Mouse (Mus musculus): ENCODE measurements around the gene 4921539E11Rik. TPM values are rescaled to one million over a fixed set of nuclear protein-coding genes. Genes with fewer than 3 reads are reported as not detected.

The 4921539E11Rik gene
- not detected in 2 replicates for polyA plus RNA-seq (2012; rRNA removed)

DNA sequence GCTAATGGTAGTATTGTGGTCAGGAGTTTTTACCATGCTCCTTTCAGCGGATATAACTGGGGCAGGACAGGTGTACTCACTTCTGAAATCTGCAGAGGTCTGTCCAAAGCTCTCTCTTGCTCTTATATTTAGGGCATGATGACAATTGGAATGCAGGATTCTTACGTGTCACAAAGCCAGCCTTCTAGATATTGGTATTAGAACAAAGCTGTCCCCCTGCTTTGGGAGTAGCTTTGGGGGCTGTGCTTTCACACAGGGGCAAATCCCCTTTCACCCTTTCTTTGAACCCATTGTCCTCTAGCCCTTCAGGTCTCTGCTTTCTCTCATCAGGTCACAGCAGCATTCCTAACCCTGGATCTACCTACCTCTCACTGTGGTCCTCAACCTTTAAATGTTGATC, at the start of gene 4921539E11Rik:
4921539E11Rik (minus strand) TSS at position 101 of the 400 bp plus-strand sequence.
- WGBS, result 75% methylated on average over 2 of the region's 2 CpGs
- H3K27me3 ChIP-seq (replicated peaks; ENCODE audit: control insufficient read depth, insufficient read depth, low read length), result no peaks in the 10 kb centered on the region
- no peaks in the 10 kb centered on the region for H3K36me3 ChIP-seq (ENCODE audit: control insufficient read depth, insufficient read depth, low read length)
- H3K4me1 ChIP-seq (ENCODE audit: control insufficient read depth, insufficient read depth, low read length), result no peaks in the 10 kb centered on the region
- no peak within 1 kb of the TSS for H3K27ac ChIP-seq (ENCODE audit: insufficient read depth, low read depth, low read length)
- no peak for DNase-seq
- TF ChIP-seq POLR2A (IDR thresholded peaks at IDR 0.05; ENCODE audit: low read depth, low read length) (no peak), CTCF (conservative IDR thresholded peaks at IDR 0.05; ENCODE audit: insufficient read depth, insufficient read length, low read depth, low read length) (no peak)
- no peak within 1 kb of the TSS for H3K4me3 ChIP-seq (ENCODE audit: insufficient read depth, low read depth, low read length)

DNA sequence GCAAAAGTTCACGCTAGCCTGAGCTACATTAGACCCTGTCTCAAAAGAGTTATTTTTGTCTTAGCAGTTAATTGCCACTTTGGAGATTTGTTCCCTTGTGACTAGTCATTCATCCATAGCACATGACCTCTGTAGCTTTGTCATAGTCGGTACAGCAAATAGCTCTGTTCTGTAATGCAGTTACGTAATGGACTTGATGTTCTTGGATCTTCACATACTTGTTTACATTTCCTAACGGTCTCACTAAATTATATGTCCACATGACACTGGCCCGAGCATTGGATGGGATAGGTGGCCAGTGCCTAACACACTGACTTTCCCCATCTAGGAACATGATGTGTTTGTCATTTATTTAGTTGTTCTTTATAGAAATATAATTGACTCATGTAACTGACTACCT, 44.5 kb upstream of the 4921539E11Rik start:
- DNase-seq, result no peak

DNA sequence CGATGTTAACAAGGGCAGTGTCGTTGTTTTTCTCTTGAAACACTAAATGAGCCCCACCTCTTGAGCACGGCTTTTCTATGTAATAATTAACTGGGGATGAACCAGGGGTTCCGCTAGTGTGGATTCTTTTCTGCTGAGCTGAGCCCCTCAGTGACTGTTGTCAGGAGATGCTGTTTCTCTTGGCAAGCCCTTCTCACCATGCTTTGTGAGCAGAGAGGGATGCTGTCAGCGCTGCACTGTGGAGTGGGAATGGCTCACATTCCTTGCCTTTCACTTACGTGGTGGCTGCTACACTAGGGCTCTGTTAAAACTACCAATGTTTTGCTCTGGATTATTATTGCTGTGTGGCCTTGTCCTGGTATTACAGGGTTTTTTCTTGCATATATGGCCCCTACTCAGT, 38.7 kb upstream of the 4921539E11Rik start:
- Histone ChIP-seq H3K27me3 (replicated peaks; ENCODE audit: control insufficient read depth, insufficient read depth, low read length) (no peaks in the 10 kb centered on the region), H3K27ac (ENCODE audit: insufficient read depth, low read depth, low read length) (no peak overlapping the region), H3K4me3 (ENCODE audit: insufficient read depth, low read depth, low read length) (no peak overlapping the region), H3K36me3 (ENCODE audit: control insufficient read depth, insufficient read depth, low read length) (peaks cover 2% of the 10 kb centered on the region; the same call in 1 of the 2 replicates), H3K4me1 (ENCODE audit: control insufficient read depth, insufficient read depth, low read length) (no peaks in the 10 kb centered on the region)
- TF ChIP-seq CTCF (conservative IDR thresholded peaks at IDR 0.05; ENCODE audit: insufficient read depth, insufficient read length, low read depth, low read length) (no peak), POLR2A (IDR thresholded peaks at IDR 0.05; ENCODE audit: low read depth, low read length) (no peak)
- WGBS, result 34% methylated on average over 6 of the region's 6 CpGs
- DNase-seq, result peak; percentile 37

More for the DNA sequence above, 44.5 kb upstream of the 4921539E11Rik start:
- no peak overlapping the region for H3K4me3 ChIP-seq (ENCODE audit: insufficient read depth, low read depth, low read length)
- H3K36me3 ChIP-seq (ENCODE audit: control insufficient read depth, insufficient read depth, low read length), result peaks cover 2% of the 10 kb centered on the region; the same call in 1 of the 2 replicates
- 63% methylated on average over 5 of the region's 5 CpGs for WGBS
- no peaks in the 10 kb centered on the region for H3K4me1 ChIP-seq (ENCODE audit: control insufficient read depth, insufficient read depth, low read length)
- no peaks in the 10 kb centered on the region for H3K27me3 ChIP-seq (replicated peaks; ENCODE audit: control insufficient read depth, insufficient read depth, low read length)
- TF ChIP-seq CTCF (conservative IDR thresholded peaks at IDR 0.05; ENCODE audit: insufficient read depth, insufficient read length, low read depth, low read length) (no peak), POLR2A (IDR thresholded peaks at IDR 0.05; ENCODE audit: low read depth, low read length) (no peak)
- H3K27ac ChIP-seq (ENCODE audit: insufficient read depth, low read depth, low read length), result no peak overlapping the region

DNA sequence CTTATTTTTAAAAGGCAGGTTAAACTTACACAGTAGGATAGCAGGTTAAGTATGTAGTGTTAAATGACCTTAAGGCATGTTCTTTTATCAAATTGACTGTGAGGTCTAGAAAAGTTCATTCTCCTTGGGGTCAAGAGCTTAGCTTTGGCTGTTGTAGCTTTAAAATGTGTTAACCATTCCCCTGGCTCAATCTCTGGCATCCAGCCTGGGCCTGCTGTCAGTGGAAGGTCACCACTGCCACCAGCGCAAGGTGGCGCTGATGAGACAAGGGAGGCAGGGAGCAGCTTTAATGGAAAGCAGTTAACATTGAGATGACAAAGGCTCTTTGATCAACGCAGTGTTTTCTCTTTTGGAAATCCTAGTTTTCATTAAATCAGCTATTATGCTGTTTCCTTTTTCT, 36.3 kb upstream of the 4921539E11Rik start:
- Histone ChIP-seq H3K4me1 (ENCODE audit: control insufficient read depth, insufficient read depth, low read length) (no peaks in the 10 kb centered on the region), H3K27me3 (replicated peaks; ENCODE audit: control insufficient read depth, insufficient read depth, low read length) (no peaks in the 10 kb centered on the region), H3K4me3 (ENCODE audit: insufficient read depth, low read depth, low read length) (no peak overlapping the region), H3K27ac (ENCODE audit: insufficient read depth, low read depth, low read length) (no peak overlapping the region), H3K36me3 (ENCODE audit: control insufficient read depth, insufficient read depth, low read length) (peaks cover 3% of the 10 kb centered on the region)
- TF ChIP-seq POLR2A (IDR thresholded peaks at IDR 0.05; ENCODE audit: low read depth, low read length) (no peak), CTCF (conservative IDR thresholded peaks at IDR 0.05; ENCODE audit: insufficient read depth, insufficient read length, low read depth, low read length) (peak; percentile 93)
- DNase-seq, result peak; percentile 85
- WGBS, result 58% methylated on average over 3 of the region's 3 CpGs

DNA sequence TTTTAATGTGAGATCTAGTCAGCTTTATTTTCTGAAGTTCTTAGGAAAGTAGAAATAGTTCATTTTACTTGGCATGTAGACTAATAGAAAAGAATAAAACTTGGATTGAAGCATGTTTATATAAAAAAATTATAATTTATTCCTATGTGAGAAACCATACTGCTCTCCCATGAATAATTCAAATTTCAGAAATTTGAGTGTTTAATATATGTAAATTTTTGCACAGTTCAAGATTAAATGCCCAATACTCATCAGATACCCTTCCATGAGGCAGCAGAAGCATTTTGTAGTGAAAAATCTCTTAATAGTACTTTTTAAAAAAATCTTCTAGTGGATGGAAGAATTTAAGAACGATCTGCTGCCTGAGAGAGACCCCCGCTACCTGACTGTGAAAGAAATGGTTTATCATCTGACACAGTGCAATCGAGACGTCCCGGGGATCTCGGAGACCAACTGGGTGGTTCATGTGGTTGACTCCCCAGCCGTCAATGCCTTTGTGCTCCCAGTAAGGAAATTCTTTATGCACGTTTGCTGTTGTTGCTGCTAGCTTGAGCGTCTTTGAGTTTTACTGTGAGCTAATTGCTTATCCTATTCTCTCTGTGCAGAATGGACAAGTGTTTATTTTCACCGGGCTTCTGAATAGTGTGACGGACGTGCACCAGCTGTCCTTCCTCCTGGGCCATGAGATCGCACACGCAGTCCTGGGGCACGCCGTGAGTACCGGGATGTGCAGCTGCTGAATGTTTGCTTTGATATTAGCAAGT, 34.2 kb upstream of the 4921539E11Rik start:
- 71% methylated on average over 17 of the region's 17 CpGs for WGBS
- DNase-seq, result no peak
- no peak overlapping the region for H3K4me3 ChIP-seq (ENCODE audit: insufficient read depth, low read depth, low read length)
- H3K4me1 ChIP-seq (ENCODE audit: control insufficient read depth, insufficient read depth, low read length), result no peaks in the 10 kb centered on the region
- TF ChIP-seq POLR2A (IDR thresholded peaks at IDR 0.05; ENCODE audit: low read depth, low read length), result no peak
- no peak for TF ChIP-seq CTCF (conservative IDR thresholded peaks at IDR 0.05; ENCODE audit: insufficient read depth, insufficient read length, low read depth, low read length)
- peaks cover 2% of the 10 kb centered on the region; the same call in 1 of the 2 replicates for H3K36me3 ChIP-seq (ENCODE audit: control insufficient read depth, insufficient read depth, low read length)
- H3K27ac ChIP-seq (ENCODE audit: insufficient read depth, low read depth, low read length), result no peak overlapping the region
- no peaks in the 10 kb centered on the region for H3K27me3 ChIP-seq (replicated peaks; ENCODE audit: control insufficient read depth, insufficient read depth, low read length)

DNA sequence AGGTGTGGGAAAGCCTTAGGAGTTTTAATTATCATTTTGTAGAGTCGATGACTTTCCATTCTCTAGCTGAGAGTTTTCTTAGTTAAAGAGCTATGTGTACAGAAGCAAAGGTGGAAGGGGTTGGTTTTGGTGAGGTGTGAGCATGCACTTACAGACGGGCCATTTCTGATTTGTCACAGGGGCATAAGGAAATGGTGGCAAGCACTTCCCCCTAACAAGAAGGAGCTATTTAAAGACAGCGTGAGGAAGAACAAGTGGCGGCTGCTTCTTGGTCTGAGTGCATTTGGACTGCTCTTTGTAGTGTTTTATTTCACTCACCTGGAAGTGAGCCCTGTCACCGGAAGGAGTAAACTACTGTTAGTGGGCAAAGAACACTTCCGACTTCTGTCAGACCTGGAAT, 30.8 kb upstream of the 4921539E11Rik start:
- H3K36me3 ChIP-seq (ENCODE audit: control insufficient read depth, insufficient read depth, low read length), result peaks cover 2% of the 10 kb centered on the region; the same call in 1 of the 2 replicates
- no peak for DNase-seq
- 65% methylated on average over 6 of the region's 6 CpGs for WGBS
- H3K27me3 ChIP-seq (replicated peaks; ENCODE audit: control insufficient read depth, insufficient read depth, low read length), result no peaks in the 10 kb centered on the region
- H3K4me1 ChIP-seq (ENCODE audit: control insufficient read depth, insufficient read depth, low read length), result no peaks in the 10 kb centered on the region
- TF ChIP-seq POLR2A (IDR thresholded peaks at IDR 0.05; ENCODE audit: low read depth, low read length), result no peak
- no peak for TF ChIP-seq CTCF (conservative IDR thresholded peaks at IDR 0.05; ENCODE audit: insufficient read depth, insufficient read length, low read depth, low read length)
- no peak overlapping the region for H3K27ac ChIP-seq (ENCODE audit: insufficient read depth, low read depth, low read length)
- H3K4me3 ChIP-seq (ENCODE audit: insufficient read depth, low read depth, low read length), result no peak overlapping the region

DNA sequence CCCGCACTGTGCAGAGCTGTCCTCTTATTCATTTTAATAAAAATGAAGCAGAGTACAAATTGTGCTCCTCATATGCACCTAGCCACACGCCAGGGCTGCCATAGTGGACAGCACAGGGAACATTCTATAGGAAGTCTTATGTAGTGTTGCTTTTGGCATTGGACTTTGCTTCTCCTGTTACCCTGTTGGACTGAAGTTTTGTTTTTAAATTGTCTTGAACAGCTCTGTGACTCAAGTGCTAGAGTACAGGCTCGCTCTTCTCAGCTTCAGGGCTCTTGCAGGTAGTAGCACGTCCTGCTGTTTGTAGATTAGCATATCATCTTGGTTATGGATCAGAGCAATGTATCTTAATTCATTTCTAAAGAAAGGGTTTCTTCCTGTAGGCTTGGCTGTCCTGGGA, 25.2 kb upstream of the 4921539E11Rik start:
- DNase-seq, result no peak
- H3K27ac ChIP-seq (ENCODE audit: insufficient read depth, low read depth, low read length), result no peak overlapping the region
- TF ChIP-seq CTCF (conservative IDR thresholded peaks at IDR 0.05; ENCODE audit: insufficient read depth, insufficient read length, low read depth, low read length) (no peak), POLR2A (IDR thresholded peaks at IDR 0.05; ENCODE audit: low read depth, low read length) (no peak)
- H3K4me3 ChIP-seq (ENCODE audit: insufficient read depth, low read depth, low read length), result no peak overlapping the region
- no peaks in the 10 kb centered on the region for H3K36me3 ChIP-seq (ENCODE audit: control insufficient read depth, insufficient read depth, low read length)
- H3K4me1 ChIP-seq (ENCODE audit: control insufficient read depth, insufficient read depth, low read length), result peaks cover 3% of the 10 kb centered on the region; the same call in 1 of the 2 replicates
- WGBS, result 93% methylated on average over 4 of the region's 4 CpGs
- H3K27me3 ChIP-seq (replicated peaks; ENCODE audit: control insufficient read depth, insufficient read depth, low read length), result no peaks in the 10 kb centered on the region

All from kidney, adult 2 months (tissue).